Mouse (Mus musculus) liver, embryonic 16.5 days (tissue): Measurements from ENCODE around the gene Egfl7. TPM values are rescaled to one million over a fixed set of nuclear protein-coding genes. Genes with fewer than 3 reads are reported as not detected.

ENCODE experiments used
- ATAC-seq: fragments of 200-750 bp; cut with Nextera tagmentation; 2 replicates; pipeline ENCODE4 v1.8.0; 2017; ENCODE audit warnings: low read depth, mild to moderate bottlenecking, moderate number of reproducible peaks, moderate library complexity
- H3K27ac ChIP-seq: fragments of 300-500 bp; sonication (generic); 2 replicates; pipeline ENCODE4 v1.5.1; 2014; ENCODE audit warnings: mild to moderate bottlenecking, low read length
- H3K27me3 ChIP-seq: fragments of 300-500 bp; sonication (generic); 2 replicates; pipeline ENCODE4 v1.6.1; 2014; ENCODE audit warnings: low read depth, low read length, mixed read lengths; ENCODE audit not compliant: control insufficient read depth, insufficient read depth
- H3K36me3 ChIP-seq: fragments of 300-500 bp; sonication (generic); 2 replicates; pipeline ENCODE4 v1.6.1; 2014; ENCODE audit warnings: mild to moderate bottlenecking; ENCODE audit not compliant: control insufficient read depth, insufficient read depth
- H3K4me1 ChIP-seq: fragments of 300-500 bp; sonication (generic); 2 replicates; pipeline ENCODE4 v1.6.1; 2014; ENCODE audit warnings: low read depth, low read length, mixed read lengths; ENCODE audit not compliant: control insufficient read depth
- H3K4me2 ChIP-seq: fragments of 300-500 bp; sonication (generic); 2 replicates; pipeline ENCODE4 v1.6.1; 2014; ENCODE audit warnings: low read depth, low read length, mixed read lengths
- H3K4me3 ChIP-seq: fragments of 300-500 bp; sonication (generic); 2 replicates; pipeline ENCODE4 v1.5.1; 2014; ENCODE audit warnings: low read depth, mild to moderate bottlenecking, low read length
- H3K9ac ChIP-seq: fragments of 300-500 bp; sonication (generic); 2 replicates; pipeline ENCODE4 v1.6.1; 2014; ENCODE audit warnings: low read depth, low read length
- H3K9me3 ChIP-seq: fragments of 300-500 bp; sonication (generic); replicated peaks from 2 replicates; pipeline ENCODE4 v1.6.1; 2016; ENCODE audit warnings: low read length; ENCODE audit not compliant: control insufficient read depth
- WGBS: fragments of 180-500 bp; shearing (Covaris S2); extraction: QIAGEN DNeasy Blood & Tissue Kit; methylation state at CpG from one replicate; pipeline ENCODE4 v1.1.7; 2014; ENCODE audit not compliant: insufficient replicate concordance; 5-methylcytosine and 5-hydroxymethylcytosine counted together
- polyA plus RNA-seq: library from polyadenylated mRNA; unstranded; fragments of >200 nt; fragmentation: Nextera tagmentation; extraction: Ambion mirVana; gene quantifications from 2 replicates; pipeline ENCODE4 v1.2.1, GENCODE M21; 2015

The Egfl7 gene
- polyA plus RNA-seq, 1 experiment from 2014 or later, result 54.3 TPM

GRCm38 (mm10) chr2:26617928-26618327 lies 38.1 kb downstream of the Egfl7 start:
- no peaks in the 10 kb centered on the region for H3K36me3 ChIP-seq
- no peak for ATAC-seq
- no peaks in the 10 kb centered on the region for H3K27me3 ChIP-seq
- H3K27ac ChIP-seq, result no peak overlapping the region
- 65% methylated on average over 7 of the region's 7 CpGs for WGBS
- no peaks in the 10 kb centered on the region for H3K4me1 ChIP-seq
- no peaks in the 10 kb centered on the region for H3K9me3 ChIP-seq
- no peak overlapping the region for H3K9ac ChIP-seq
- no peak overlapping the region for H3K4me2 ChIP-seq
- no peak overlapping the region for H3K4me3 ChIP-seq

- Histone ChIP-seq H3K4me2 (no peak overlapping the region), H3K4me3 (no peak overlapping the region), H3K27ac (no peak overlapping the region), H3K9ac (no peak overlapping the region), H3K36me3 (no peaks in the 10 kb centered on the region), H3K9me3 (no peaks in the 10 kb centered on the region), H3K4me1 (no peaks in the 10 kb centered on the region), H3K27me3 (no peaks in the 10 kb centered on the region)
- no peak for ATAC-seq
- 29% methylated on average over 2 of the region's 2 CpGs for WGBS
These were observed 41.4 kb downstream of the Egfl7 start for GRCm38 (mm10) chr2:26621246-26621645.

- 40% methylated on average over 5 of the region's 5 CpGs for whole genome bisulfite sequencing
- Histone ChIP-seq H3K27me3 (peaks cover 8% of the 10 kb centered on the region), H3K4me3 (no peak overlapping the region), H3K36me3 (no peaks in the 10 kb centered on the region), H3K4me1 (no peaks in the 10 kb centered on the region), H3K9me3 (no peaks in the 10 kb centered on the region), H3K27ac (no peak overlapping the region), H3K9ac (no peak overlapping the region), H3K4me2 (no peak overlapping the region)
- ATAC-seq, result no peak
These were observed 43.2 kb downstream of the Egfl7 start for GRCm38 (mm10) chr2:26622984-26623383.

- no peak overlapping the region for H3K9ac ChIP-seq
- ATAC-seq, result no peak
- no peaks in the 10 kb centered on the region for H3K36me3 ChIP-seq
- no peak overlapping the region for H3K4me2 ChIP-seq
- peaks cover 21% of the 10 kb centered on the region for H3K27me3 ChIP-seq
- H3K4me1 ChIP-seq, result no peaks in the 10 kb centered on the region
- WGBS, result 42% methylated on average over 3 of the region's 3 CpGs
- H3K27ac ChIP-seq, result no peak overlapping the region
- H3K9me3 ChIP-seq, result no peaks in the 10 kb centered on the region
- no peak overlapping the region for H3K4me3 ChIP-seq
These were observed 45.6 kb downstream of the Egfl7 start for GRCm38 (mm10) chr2:26625419-26625818.

- Histone ChIP-seq H3K27ac (no peak overlapping the region), H3K27me3 (peaks cover 21% of the 10 kb centered on the region), H3K4me3 (no peak overlapping the region), H3K9me3 (no peaks in the 10 kb centered on the region), H3K4me2 (no peak overlapping the region), H3K9ac (no peak overlapping the region), H3K4me1 (no peaks in the 10 kb centered on the region), H3K36me3 (no peaks in the 10 kb centered on the region)
- no peak for ATAC-seq
- WGBS, result 39% methylated on average over 3 of the region's 3 CpGs
These were observed 46.3 kb downstream of the Egfl7 start for GRCm38 (mm10) chr2:26626081-26626480.

- Histone ChIP-seq H3K36me3 (no peaks in the 10 kb centered on the region), H3K4me2 (peak within 1 kb of the TSS; percentile 80), H3K4me1 (no peaks in the 10 kb centered on the region), H3K9ac (peak within 1 kb of the TSS; percentile 55; the same call in 1 of the 2 replicates), H3K27ac (no peak within 1 kb of the TSS), H3K27me3 (peaks cover 21% of the 10 kb centered on the region), H3K4me3 (peak within 1 kb of the TSS; percentile 58), H3K9me3 (no peaks in the 10 kb centered on the region)
- peak; percentile 27; the same call in 1 of the 2 replicates for ATAC-seq
- WGBS, result under 1% methylated on average over 69 of the region's 70 CpGs
These were observed 48.3 kb downstream of the Egfl7 start, which contains the start of gene Fam69b for GRCm38 (mm10) chr2:26627921-26628739. Gene Fam69b (plus strand): TSS chr2:26628457.

- H3K36me3 ChIP-seq, result no peaks in the 10 kb centered on the region
- H3K4me2 ChIP-seq, result peak overlapping the region; percentile 80
- no peak overlapping the region for H3K27ac ChIP-seq
- ATAC-seq, result no peak
- peak overlapping the region; percentile 58 for H3K4me3 ChIP-seq
- H3K27me3 ChIP-seq, result peaks cover 21% of the 10 kb centered on the region
- no peaks in the 10 kb centered on the region for H3K4me1 ChIP-seq
- H3K9me3 ChIP-seq, result no peaks in the 10 kb centered on the region
- peak overlapping the region; percentile 55; the same call in 1 of the 2 replicates for H3K9ac ChIP-seq
- 30% methylated on average over 5 of the region's 5 CpGs for WGBS
These were observed 49.1 kb downstream of the Egfl7 start for GRCm38 (mm10) chr2:26628792-26629437.

- peaks cover 10% of the 10 kb centered on the region for H3K36me3 ChIP-seq
- no peak overlapping the region for H3K4me2 ChIP-seq
- no peak overlapping the region for H3K27ac ChIP-seq
- no peak overlapping the region for H3K9ac ChIP-seq
- H3K27me3 ChIP-seq, result peaks cover 15% of the 10 kb centered on the region
- no peaks in the 10 kb centered on the region for H3K9me3 ChIP-seq
- 67% methylated on average over 16 of the region's 16 CpGs for WGBS
- no peaks in the 10 kb centered on the region; the same call in 1 of the 2 replicates for H3K4me1 ChIP-seq
- no peak for ATAC-seq
- H3K4me3 ChIP-seq, result no peak overlapping the region
These were observed 53.0 kb downstream of the Egfl7 start for GRCm38 (mm10) chr2:26632541-26633395.
